Mouse (Mus musculus): ENCODE measurements at regions not wholly inside any gene's neighbourhood (a gene's known extent, or its start where the extent isn't known, plus 50 kb on each side); places are given as distances from the start of the nearest gene placed in this dataset.
A peak's percentile ranks its signal among the peaks of the same experiment; 100 is the strongest.

GRCm38 (mm10) chr14:58783201-58783600 lies 359.5 kb downstream of the 1700129C05Rik start:
- Histone ChIP-seq H3K4me1 (ENCODE audit: control insufficient read depth, insufficient read depth, low read length) (peaks cover 13% of the 10 kb centered on the region; the same call in 1 of the 2 replicates), H3K4me3 (ENCODE audit: low read depth, low read length) (no peak overlapping the region), H3K9ac (ENCODE audit: low read depth, low read length) (no peak overlapping the region), H3K27me3 (replicated peaks; ENCODE audit: control insufficient read depth, insufficient read depth, low read length) (no peaks in the 10 kb centered on the region), H3K27ac (replicated peaks; ENCODE audit: low read depth, low read length) (no peak overlapping the region), H3K4me2 (ENCODE audit: low read depth, low read length) (no peak overlapping the region), H3K9me3 (ENCODE audit: control insufficient read depth, low read length) (no peaks in the 10 kb centered on the region), H3K36me3 (ENCODE audit: control insufficient read depth, insufficient read depth, low read length) (no peaks in the 10 kb centered on the region)
- DNase-seq (ENCODE audit: low spot score): peak; percentile 19
- WGBS: 62% methylated on average over 1 of the region's 1 CpGs
- no peak for ATAC-seq (ENCODE audit: low read depth)

DNA sequence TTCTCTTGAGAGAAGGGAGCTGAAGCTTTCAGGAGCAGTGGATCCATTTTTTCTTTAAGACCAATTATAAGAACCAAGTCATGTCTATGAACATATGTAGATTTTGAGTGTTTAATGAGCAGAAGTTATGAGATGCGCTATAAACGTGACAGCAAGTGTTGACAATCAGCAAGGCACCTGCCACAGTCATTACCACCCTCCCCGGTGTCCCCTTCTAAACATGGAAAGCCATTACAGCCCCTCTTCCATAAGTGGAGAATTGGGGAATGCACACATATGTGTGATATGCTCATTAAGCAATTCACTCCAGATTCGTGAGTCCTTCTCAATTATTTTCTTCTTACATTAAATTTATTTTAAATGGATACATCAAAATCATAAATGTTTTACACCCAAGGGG lies 362.4 kb downstream of the 1700129C05Rik start:
- DNase-seq (ENCODE audit: low spot score) (no peak), ATAC-seq (ENCODE audit: low read depth) (no peak)
- no peak overlapping the region for H3K27ac ChIP-seq (replicated peaks; ENCODE audit: low read depth, low read length)
- H3K27me3 ChIP-seq (replicated peaks; ENCODE audit: control insufficient read depth, insufficient read depth, low read length): no peaks in the 10 kb centered on the region
- H3K36me3 ChIP-seq (ENCODE audit: control insufficient read depth, insufficient read depth, low read length): no peaks in the 10 kb centered on the region
- WGBS: 84% methylated on average over 4 of the region's 4 CpGs
- no peaks in the 10 kb centered on the region for H3K9me3 ChIP-seq (ENCODE audit: control insufficient read depth, low read length)
- no peak overlapping the region for H3K4me3 ChIP-seq (ENCODE audit: low read depth, low read length)
- 0 out of 2 replicates have a peak, but pooled peaks cover 5% of the 10 kb centered on the region for H3K4me1 ChIP-seq (ENCODE audit: control insufficient read depth, insufficient read depth, low read length)
- H3K9ac ChIP-seq (ENCODE audit: low read depth, low read length): no peak overlapping the region
- no peak overlapping the region for H3K4me2 ChIP-seq (ENCODE audit: low read depth, low read length)

GRCm38 (mm10) chr14:58778675-58779074 lies 364.0 kb downstream of the 1700129C05Rik start:
- Histone ChIP-seq H3K4me2 (ENCODE audit: low read depth, low read length) (no peak overlapping the region), H3K27ac (replicated peaks; ENCODE audit: low read depth, low read length) (no peak overlapping the region), H3K9me3 (ENCODE audit: control insufficient read depth, low read length) (no peaks in the 10 kb centered on the region), H3K36me3 (ENCODE audit: control insufficient read depth, insufficient read depth, low read length) (no peaks in the 10 kb centered on the region), H3K27me3 (replicated peaks; ENCODE audit: control insufficient read depth, insufficient read depth, low read length) (no peaks in the 10 kb centered on the region), H3K4me1 (ENCODE audit: control insufficient read depth, insufficient read depth, low read length) (no peaks in the 10 kb centered on the region), H3K9ac (ENCODE audit: low read depth, low read length) (no peak overlapping the region), H3K4me3 (ENCODE audit: low read depth, low read length) (no peak overlapping the region)
- ATAC-seq (ENCODE audit: low read depth) (no peak), DNase-seq (ENCODE audit: low spot score) (no peak)
- 77% methylated on average over 4 of the region's 4 CpGs for WGBS

DNA sequence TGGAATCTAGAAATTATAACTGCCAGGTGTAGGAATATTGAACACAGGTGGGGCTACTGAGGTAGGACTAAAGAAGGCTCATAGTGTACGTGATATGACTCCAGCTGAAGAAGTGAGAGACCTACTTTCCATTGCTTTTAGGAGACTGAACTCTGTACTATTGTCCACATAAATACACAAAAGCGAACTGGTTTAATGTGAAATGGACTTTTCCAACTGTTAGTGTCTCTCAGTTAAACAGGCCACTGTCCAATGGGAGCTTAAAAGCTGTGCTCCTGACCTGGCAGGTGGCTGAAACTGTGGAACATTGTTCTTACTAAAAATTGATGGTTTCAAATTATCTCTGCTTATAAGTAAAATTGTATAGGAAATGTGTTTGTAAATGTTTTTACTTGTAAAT lies 381.4 kb downstream of the 1700129C05Rik start:
- no peak for ATAC-seq (ENCODE audit: low read depth)
- no peak overlapping the region for H3K9ac ChIP-seq (ENCODE audit: low read depth, low read length)
- H3K9me3 ChIP-seq (ENCODE audit: control insufficient read depth, low read length): no peaks in the 10 kb centered on the region
- no peaks in the 10 kb centered on the region for H3K27me3 ChIP-seq (replicated peaks; ENCODE audit: control insufficient read depth, insufficient read depth, low read length)
- no peaks in the 10 kb centered on the region for H3K36me3 ChIP-seq (ENCODE audit: control insufficient read depth, insufficient read depth, low read length)
- no peak overlapping the region for H3K4me3 ChIP-seq (ENCODE audit: low read depth, low read length)
- H3K27ac ChIP-seq (replicated peaks; ENCODE audit: low read depth, low read length): no peak overlapping the region
- no peak overlapping the region for H3K4me2 ChIP-seq (ENCODE audit: low read depth, low read length)
- WGBS: 88% methylated on average over 2 of the region's 2 CpGs
- H3K4me1 ChIP-seq (ENCODE audit: control insufficient read depth, insufficient read depth, low read length): no peaks in the 10 kb centered on the region
- no peak for DNase-seq (ENCODE audit: low spot score)

GRCm38 (mm10) chr14:58759759-58760158 lies 382.9 kb downstream of the 1700129C05Rik start:
- Histone ChIP-seq H3K27ac (replicated peaks; ENCODE audit: low read depth, low read length) (no peak overlapping the region), H3K4me3 (ENCODE audit: low read depth, low read length) (no peak overlapping the region), H3K9me3 (ENCODE audit: control insufficient read depth, low read length) (no peaks in the 10 kb centered on the region), H3K4me1 (ENCODE audit: control insufficient read depth, insufficient read depth, low read length) (no peaks in the 10 kb centered on the region), H3K9ac (ENCODE audit: low read depth, low read length) (no peak overlapping the region), H3K4me2 (ENCODE audit: low read depth, low read length) (no peak overlapping the region), H3K27me3 (replicated peaks; ENCODE audit: control insufficient read depth, insufficient read depth, low read length) (no peaks in the 10 kb centered on the region), H3K36me3 (ENCODE audit: control insufficient read depth, insufficient read depth, low read length) (no peaks in the 10 kb centered on the region)
- WGBS: 83% methylated on average over 4 of the region's 4 CpGs
- ATAC-seq (ENCODE audit: low read depth) (no peak), DNase-seq (ENCODE audit: low spot score) (no peak)

GRCm38 (mm10) chr14:58753781-58754180 lies 388.9 kb downstream of the 1700129C05Rik start:
- H3K9me3 ChIP-seq (ENCODE audit: control insufficient read depth, low read length): no peaks in the 10 kb centered on the region
- H3K4me3 ChIP-seq (ENCODE audit: low read depth, low read length): no peak overlapping the region
- H3K36me3 ChIP-seq (ENCODE audit: control insufficient read depth, insufficient read depth, low read length): no peaks in the 10 kb centered on the region
- no peak overlapping the region for H3K4me2 ChIP-seq (ENCODE audit: low read depth, low read length)
- no peak overlapping the region for H3K9ac ChIP-seq (ENCODE audit: low read depth, low read length)
- no peak for ATAC-seq (ENCODE audit: low read depth)
- no peaks in the 10 kb centered on the region; the same call in 1 of the 2 replicates for H3K4me1 ChIP-seq (ENCODE audit: control insufficient read depth, insufficient read depth, low read length)
- WGBS: 81% methylated on average over 7 of the region's 7 CpGs
- H3K27me3 ChIP-seq (replicated peaks; ENCODE audit: control insufficient read depth, insufficient read depth, low read length): no peaks in the 10 kb centered on the region
- DNase-seq (ENCODE audit: low spot score): peak; percentile 30
- no peak overlapping the region for H3K27ac ChIP-seq (replicated peaks; ENCODE audit: low read depth, low read length)

- Histone ChIP-seq H3K9me3 (ENCODE audit: control insufficient read depth, low read length) (no peaks in the 10 kb centered on the region), H3K4me2 (ENCODE audit: low read depth, low read length) (no peak overlapping the region), H3K36me3 (ENCODE audit: control insufficient read depth, insufficient read depth, low read length) (no peaks in the 10 kb centered on the region), H3K4me3 (ENCODE audit: low read depth, low read length) (no peak overlapping the region), H3K4me1 (ENCODE audit: control insufficient read depth, insufficient read depth, low read length) (no peaks in the 10 kb centered on the region; the same call in 1 of the 2 replicates), H3K9ac (ENCODE audit: low read depth, low read length) (no peak overlapping the region), H3K27ac (replicated peaks; ENCODE audit: low read depth, low read length) (no peak overlapping the region), H3K27me3 (replicated peaks; ENCODE audit: control insufficient read depth, insufficient read depth, low read length) (no peaks in the 10 kb centered on the region)
- DNase-seq (ENCODE audit: low spot score) (peak; percentile 7), ATAC-seq (ENCODE audit: low read depth) (no peak)
- 52% methylated on average over 1 of the region's 1 CpGs for WGBS
These were observed 389.6 kb downstream of the 1700129C05Rik start for GRCm38 (mm10) chr14:58753136-58753535.

GRCm38 (mm10) chr14:58726418-58726817 lies 416.3 kb downstream of the 1700129C05Rik start:
- no peak overlapping the region for H3K27ac ChIP-seq (replicated peaks; ENCODE audit: low read depth, low read length)
- no peaks in the 10 kb centered on the region for H3K27me3 ChIP-seq (replicated peaks; ENCODE audit: control insufficient read depth, insufficient read depth, low read length)
- H3K4me2 ChIP-seq (ENCODE audit: low read depth, low read length): no peak overlapping the region
- no peaks in the 10 kb centered on the region for H3K36me3 ChIP-seq (ENCODE audit: control insufficient read depth, insufficient read depth, low read length)
- no peaks in the 10 kb centered on the region for H3K4me1 ChIP-seq (ENCODE audit: control insufficient read depth, insufficient read depth, low read length)
- no peaks in the 10 kb centered on the region for H3K9me3 ChIP-seq (ENCODE audit: control insufficient read depth, low read length)
- H3K4me3 ChIP-seq (ENCODE audit: low read depth, low read length): no peak overlapping the region
- DNase-seq (ENCODE audit: low spot score) (no peak), ATAC-seq (ENCODE audit: low read depth) (no peak)
- WGBS: 73% methylated on average over 1 of the region's 1 CpGs
- H3K9ac ChIP-seq (ENCODE audit: low read depth, low read length): no peak overlapping the region

DNA sequence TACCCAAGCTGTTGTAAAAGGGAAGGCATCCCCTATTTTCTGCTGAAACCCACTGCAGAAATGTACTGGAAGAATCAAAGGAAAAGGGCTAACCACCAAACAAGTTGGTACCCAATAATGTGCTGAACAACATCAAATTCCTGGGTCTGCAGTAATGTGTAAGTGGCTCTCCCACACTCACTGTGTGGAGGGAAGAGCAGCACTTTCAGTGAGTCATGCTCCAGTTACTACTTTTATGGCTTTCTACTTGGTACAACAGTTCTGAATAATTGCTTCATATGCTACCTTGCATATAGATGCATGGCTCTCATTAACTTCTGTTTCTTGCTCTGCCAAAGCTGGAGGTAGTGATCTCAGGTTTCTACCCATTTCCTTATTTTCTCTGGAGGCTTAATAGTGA lies 427.8 kb downstream of the 1700129C05Rik start:
- H3K4me1 ChIP-seq (ENCODE audit: control insufficient read depth, insufficient read depth, low read length): no peaks in the 10 kb centered on the region
- DNase-seq (ENCODE audit: low spot score) (no peak), ATAC-seq (ENCODE audit: low read depth) (no peak)
- no peak overlapping the region for H3K4me3 ChIP-seq (ENCODE audit: low read depth, low read length)
- no peaks in the 10 kb centered on the region for H3K9me3 ChIP-seq (ENCODE audit: control insufficient read depth, low read length)
- H3K4me2 ChIP-seq (ENCODE audit: low read depth, low read length): no peak overlapping the region
- no peaks in the 10 kb centered on the region for H3K27me3 ChIP-seq (replicated peaks; ENCODE audit: control insufficient read depth, insufficient read depth, low read length)
- H3K27ac ChIP-seq (replicated peaks; ENCODE audit: low read depth, low read length): no peak overlapping the region
- no peaks in the 10 kb centered on the region for H3K36me3 ChIP-seq (ENCODE audit: control insufficient read depth, insufficient read depth, low read length)
- no peak overlapping the region for H3K9ac ChIP-seq (ENCODE audit: low read depth, low read length)

All from embryonic facial prominence, embryonic 14.5 days (tissue).